Mouse (Mus musculus) right cerebral cortex, postnatal 36 days (tissue): ENCODE data around the gene Slc22a15.
A peak's percentile ranks its signal among the peaks of the same experiment; 100 is the strongest.

ENCODE experiments used
- DNase-seq, 2 experiments: peaks; one replicate each; pipeline ENCODE4 v3.0.0; 2022; ENCODE audit warnings: low spot score in 2 of 2, mixed read lengths in 1 of 2

The Slc22a15 gene

GRCm38 (mm10) chr3:101812341-101812962, 111.8 kb downstream of the Slc22a15 start:
- DNase-seq, result peak; percentile 43 to 51

- no peak for DNase-seq
Measured at GRCm38 (mm10) chr3:101811931-101812330, 112.3 kb downstream of the Slc22a15 start.

GRCm38 (mm10) chr3:101807646-101808045, 116.6 kb downstream of the Slc22a15 start:
- DNase-seq, result no peak

- DNase-seq, result no peak
Measured at GRCm38 (mm10) chr3:101806941-101807340, 117.3 kb downstream of the Slc22a15 start.

- peak; percentile 82 to 88 for DNase-seq
Measured at GRCm38 (mm10) chr3:101806149-101806548, 118.1 kb downstream of the Slc22a15 start.
